Mouse (Mus musculus): Measurements from ENCODE around the gene Olfr802. TPM values are rescaled to one million over a fixed set of nuclear protein-coding genes. Genes with fewer than 3 reads are reported as not detected.

The Olfr802 gene
- not detected for total RNA-seq (2021)
- long read RNA-seq, experiment 1 = 0 reads
- long read RNA-seq, experiment 2 = 0 reads

GRCm38 (mm10) chr10:129688069-129688468, at the start of gene Olfr802:
Gene Olfr802, minus strand, starts transcription at chr10:129688169.
- DNase-seq (ENCODE audit: low spot score in 2 of 2) = no peak

GRCm38 (mm10) chr10:129729275-129729674, 41.3 kb upstream of the Olfr802 start, which contains the start of gene Olfr805:
Gene Olfr805, minus strand, starts transcription at chr10:129729375.
- DNase-seq (ENCODE audit: low spot score in 2 of 2) = no peak

GRCm38 (mm10) chr10:129702910-129703309, 14.9 kb upstream of the Olfr802 start, which contains the start of gene Olfr804:
Gene Olfr804, plus strand, starts transcription at chr10:129703210.
- DNase-seq (ENCODE audit: low spot score in 2 of 2) = no peak

GRCm38 (mm10) chr10:129694186-129694585, 6.2 kb upstream of the Olfr802 start, which contains the start of gene Olfr803:
Gene Olfr803, minus strand, starts transcription at chr10:129694286.
- no peak for DNase-seq (ENCODE audit: low spot score in 2 of 2)

- no peak for DNase-seq (ENCODE audit: low spot score in 2 of 2)
These were observed 14.2 kb downstream of the Olfr802 start, which contains the start of gene Olfr801 for GRCm38 (mm10) chr10:129673765-129674164. Gene Olfr801, minus strand, starts transcription at chr10:129673865.

GRCm38 (mm10) chr10:129657394-129657793, 30.6 kb downstream of the Olfr802 start, which contains the start of gene Olfr800:
Gene Olfr800, plus strand, starts transcription at chr10:129657694.
- no peak for DNase-seq (ENCODE audit: low spot score in 2 of 2)

GRCm38 (mm10) chr10:129651763-129652162, 36.2 kb downstream of the Olfr802 start:
- DNase-seq (ENCODE audit: low spot score in 2 of 2) = no peak

- DNase-seq (ENCODE audit: low spot score in 2 of 2) = no peak
These were observed 50.8 kb downstream of the Olfr802 start, which contains the start of gene Olfr799 for GRCm38 (mm10) chr10:129637184-129637583. Gene Olfr799, plus strand, starts transcription at chr10:129637484.

- no peak for DNase-seq (ENCODE audit: low spot score in 2 of 2)
These were observed 60.1 kb downstream of the Olfr802 start, which contains the start of gene Olfr798 for GRCm38 (mm10) chr10:129627834-129628233. Gene Olfr798, minus strand, starts transcription at chr10:129627934.

Small RNA genes within 50 kb of the gene (microRNA-seq; reads per million reads assigned to microRNA genes)
- 0 reads per million in 2 experiments for gene Gm24485

Other genes starting within 250 kb of the Olfr802 start
- not detected for gene Olfr787, start 226.3 kb downstream of the Olfr802 start, total RNA-seq (2021)
- not detected for gene Olfr788, start 217.2 kb downstream of the Olfr802 start, total RNA-seq (2021)
- not detected for gene Olfr789, start 203.4 kb downstream of the Olfr802 start, total RNA-seq (2021)
- not detected for gene Olfr790, start 189.7 kb downstream of the Olfr802 start, total RNA-seq (2021)
- gene Olfr791, start 166.4 kb downstream of the Olfr802 start, total RNA-seq (2021) = not detected
- gene Olfr792, start 149.0 kb downstream of the Olfr802 start, total RNA-seq (2021) = not detected
- not detected for gene Olfr794, start 120.5 kb downstream of the Olfr802 start, total RNA-seq (2021)
- not detected for gene Olfr796, start 75.6 kb downstream of the Olfr802 start, total RNA-seq (2021)
- not detected for gene Olfr798, start 60.2 kb downstream of the Olfr802 start, total RNA-seq (2021)
- not detected for gene Olfr799, start 50.7 kb downstream of the Olfr802 start, total RNA-seq (2021)
- not detected for gene Olfr800, start 30.5 kb downstream of the Olfr802 start, total RNA-seq (2021)
- gene Olfr801, start 14.3 kb downstream of the Olfr802 start, total RNA-seq (2021) = not detected
- gene Olfr803, start 6.1 kb upstream of the Olfr802 start, total RNA-seq (2021) = not detected
- not detected for gene Olfr804, start 15.0 kb upstream of the Olfr802 start, total RNA-seq (2021)
- not detected for gene Olfr805, start 41.2 kb upstream of the Olfr802 start, total RNA-seq (2021)
- gene Olfr806, start 53.8 kb upstream of the Olfr802 start, total RNA-seq (2021) = not detected
- not detected for gene Olfr807, start 69.6 kb upstream of the Olfr802 start, total RNA-seq (2021)
- gene Olfr808, start 77.3 kb upstream of the Olfr802 start, total RNA-seq (2021) = not detected
- gene Olfr809, start 86.5 kb upstream of the Olfr802 start, total RNA-seq (2021) = not detected
- not detected for gene Olfr810, start 106.7 kb upstream of the Olfr802 start, total RNA-seq (2021)
- gene Olfr811, start 116.2 kb upstream of the Olfr802 start, total RNA-seq (2021) = not detected
- gene Olfr812, start 157.9 kb upstream of the Olfr802 start, total RNA-seq (2021) = not detected
- gene Olfr813, start 167.2 kb upstream of the Olfr802 start, total RNA-seq (2021) = not detected
- gene Olfr814, start 191.7 kb upstream of the Olfr802 start, total RNA-seq (2021) = not detected
- not detected for gene Olfr815, start 217.7 kb upstream of the Olfr802 start, total RNA-seq (2021)
- gene Olfr816, start 227.4 kb upstream of the Olfr802 start, total RNA-seq (2021) = not detected